Mouse (Mus musculus): ENCODE measurements at regions not wholly inside any gene's neighbourhood (a gene's known extent, or its start where the extent isn't known, plus 50 kb on each side); places are given as distances from the start of the nearest gene placed in this dataset.

DNA sequence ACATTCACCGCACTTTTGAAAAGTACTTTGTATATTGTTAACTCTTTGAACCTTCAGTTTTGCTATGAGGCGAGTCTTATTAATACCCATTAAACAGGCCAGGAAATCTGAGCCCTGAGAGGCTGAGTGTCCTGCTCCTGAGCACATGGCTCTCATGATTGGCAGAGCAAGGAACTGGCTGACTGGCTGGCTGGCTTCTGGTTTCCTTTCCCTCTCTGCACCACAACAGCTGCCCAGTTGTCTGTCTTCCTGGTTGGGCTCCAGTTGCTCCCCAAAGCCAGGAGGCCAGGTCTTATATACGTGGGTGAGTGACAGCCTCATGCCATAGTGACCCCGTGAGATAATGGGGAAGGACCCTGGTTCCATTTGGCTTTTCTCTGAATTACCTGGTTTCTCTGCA, 85.5 kb upstream of the Zfp217 start:
- TF ChIP-seq CTCF (IDR thresholded peaks at IDR 0.05; ENCODE audit: control insufficient read depth, insufficient read depth, low read length) (no peak), POLR2A (IDR thresholded peaks at IDR 0.05; ENCODE audit: borderline replicate concordance, control insufficient read depth, low read depth, low read length) (no peak)

Data from bone marrow, adult 2 months (tissue).